ENCODE assay signal across 5 mouse cellular contexts in the genomic region with DNA sequence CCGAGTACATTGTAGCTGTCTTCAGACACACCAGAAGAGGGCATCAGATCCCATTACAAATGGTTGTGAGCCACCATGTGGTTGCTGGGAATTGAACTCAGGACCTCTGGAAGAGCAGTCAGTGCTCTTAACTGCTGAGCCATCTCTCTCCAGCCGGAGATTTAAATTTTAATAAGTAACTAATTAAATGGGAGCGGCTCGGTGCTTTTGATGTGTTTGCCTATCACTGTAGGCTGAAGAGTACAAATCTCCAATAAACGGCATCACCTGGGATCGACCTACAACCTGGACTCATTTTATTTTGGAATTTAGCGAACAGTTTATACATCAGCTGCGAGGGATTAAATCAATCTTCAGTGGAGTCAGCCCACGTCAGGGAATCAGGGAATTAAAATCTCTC. TPM values are rescaled to one million over a fixed set of nuclear protein-coding genes. Genes with fewer than 3 reads are reported as not detected.
DNase-seq lines count a peak whose midpoint lies in the region; ATAC-seq and TF ChIP-seq lines count a peak whose summit lies in the region.
"Not testable (repeated sequence)": the region's sequence is repeated elsewhere in the genome, so short reads cannot be mapped to it uniquely, and the experiment has no call there.
"Had no signal": no experiment of that assay in that cellular context is flagged by ENCODE, and none has a peak within 500 bp of the region (broad histone marks: within the 10 kb centered on the region; RNA-seq: fewer than 3 reads in every experiment).

No protein-coding gene starts in this region.

- not testable (repeated sequence) for H3K79me2 ChIP-seq in liver, adult 2 months (ENCODE audit: control insufficient read depth, insufficient read depth, low read length)

- H3K4me3 ChIP-seq in heart, embryonic 12.5 days; intestine, embryonic 16.5 days (ENCODE audit: low read length); liver, adult 2 months (ENCODE audit: insufficient read depth, low read depth, low read length); midbrain, embryonic 13.5 days (replicated peaks): not testable (repeated sequence)

- not testable (repeated sequence) for TF ChIP-seq POLR2A in liver, adult 2 months (IDR thresholded peaks at IDR 0.05; ENCODE audit: extremely low read depth, insufficient read depth, low read length)

- H3K9ac ChIP-seq in heart, embryonic 12.5 days; intestine, embryonic 16.5 days (ENCODE audit: low read depth, low read length); liver, adult 2 months (ENCODE audit: low read depth, low read length); midbrain, embryonic 13.5 days (replicated peaks): not testable (repeated sequence)

- 93% methylated on average over 9 of the region's 9 CpGs for WGBS in heart, embryonic 12.5 days
- 63% methylated on average over 9 of the region's 9 CpGs for WGBS in intestine, embryonic 16.5 days
- WGBS in liver, adult 2 months, result 41% methylated on average over 9 of the region's 9 CpGs
- 81% methylated on average over 9 of the region's 9 CpGs for WGBS in midbrain, embryonic 13.5 days

- not testable (repeated sequence) for H3K27me3 ChIP-seq in heart, embryonic 12.5 days (replicated peaks); intestine, embryonic 16.5 days (replicated peaks; ENCODE audit: control insufficient read depth, insufficient read depth, low read length); liver, adult 2 months (ENCODE audit: control insufficient read depth, insufficient read depth, low read length); midbrain, embryonic 13.5 days

- H3K27ac ChIP-seq in heart, embryonic 12.5 days (ENCODE audit: poor library complexity, severe bottlenecking), result 0 out of 2 replicates have a peak overlapping the region, but pooled peaks have one; percentile 20
- not testable (repeated sequence) for H3K27ac ChIP-seq in intestine, embryonic 16.5 days (ENCODE audit: low read length); liver, adult 2 months (replicated peaks; ENCODE audit: insufficient read depth, low read depth, low read length)
- peak overlapping the region; percentile 14; the same call in 1 of the 2 replicates for H3K27ac ChIP-seq in midbrain, embryonic 13.5 days

- DNase-seq in liver, adult 2 months (ENCODE audit: extremely low read depth, low read depth, low spot score), result peak; percentile 38

- H3K9me3 ChIP-seq in heart, embryonic 12.5 days (replicated peaks); intestine, embryonic 16.5 days (ENCODE audit: control insufficient read depth, low read length); midbrain, embryonic 13.5 days: not testable (repeated sequence)

- not testable (repeated sequence) for ATAC-seq in heart, embryonic 12.5 days (ENCODE audit: insufficient number of reproducible peaks, low FRiP score); midbrain, embryonic 13.5 days
- 0 out of 2 replicates have a peak, but pooled peaks have one; percentile 7 for ATAC-seq in intestine, embryonic 16.5 days

- peaks cover 49% of the 10 kb centered on the region for H3K36me3 ChIP-seq in heart, embryonic 12.5 days
- H3K36me3 ChIP-seq in intestine, embryonic 16.5 days (ENCODE audit: control insufficient read depth, insufficient read depth, low read length), result peaks cover 19% of the 10 kb centered on the region
- not testable (repeated sequence) for H3K36me3 ChIP-seq in liver, adult 2 months (ENCODE audit: control insufficient read depth, insufficient read depth, low read length)
- peaks cover 55% of the 10 kb centered on the region for H3K36me3 ChIP-seq in midbrain, embryonic 13.5 days

- H3K4me2 ChIP-seq in heart, embryonic 12.5 days; intestine, embryonic 16.5 days (ENCODE audit: low read depth, low read length); midbrain, embryonic 13.5 days (replicated peaks): not testable (repeated sequence)

- peaks cover 37% of the 10 kb centered on the region for H3K4me1 ChIP-seq in heart, embryonic 12.5 days (replicated peaks)
- not testable (repeated sequence) for H3K4me1 ChIP-seq in intestine, embryonic 16.5 days (ENCODE audit: control insufficient read depth, insufficient read depth, low read length); liver, adult 2 months (ENCODE audit: control insufficient read depth, insufficient read depth, low read length)
- H3K4me1 ChIP-seq in midbrain, embryonic 13.5 days (replicated peaks), result peaks cover 12% of the 10 kb centered on the region; the same call in 1 of the 2 replicates

- TF ChIP-seq CTCF in liver, adult 2 months (IDR thresholded peaks at IDR 0.05; ENCODE audit: low read depth, low read length), result not testable (repeated sequence)

RNA-seq across cellular contexts. Expression of a gene that starts 17.7 kb away (rescaled TPM):
- polyA plus RNA-seq in heart, embryonic 12.5 days (2016; fragmentation: Nextera tagmentation; extraction: Ambion mirVana), result 93.0 and 99.8 TPM in 2 replicates
- polyA plus RNA-seq in intestine, embryonic 16.5 days (2015; fragmentation: Nextera tagmentation; extraction: Ambion mirVana), result 111 and 116 TPM in 2 replicates
- 0.74 and 0.87 TPM in 2 replicates for total RNA-seq in liver, adult 2 months (2014; rRNA removed)
- polyA plus RNA-seq in liver, adult 2 months (2012; rRNA removed), result 0.31 and 2.0 TPM in 2 replicates
- 156 and 159 TPM in 2 replicates for polyA plus RNA-seq in midbrain, embryonic 13.5 days (2015; fragmentation: Nextera tagmentation; extraction: Ambion mirVana)
- total RNA-seq: MEL had no signal

Comparison
In these comparisons a context has a peak if more than half of its experiments do, and no peak if none do; other contexts are left out.
1. RNA of a gene that starts 17.7 kb away (polyA plus RNA-seq): 156 to 159 TPM in midbrain, embryonic 13.5 days, 111 to 116 TPM in intestine, embryonic 16.5 days and 93.0 to 99.8 TPM in heart, embryonic 12.5 days; 0.31 to 2.0 TPM in liver, adult 2 months; every median in the first group is over 10 times any median in the second.